Mouse (Mus musculus): ENCODE measurements at regions not wholly inside any gene's neighbourhood (a gene's known extent, or its start where the extent isn't known, plus 50 kb on each side); places are given as distances from the start of the nearest gene placed in this dataset.

- no peak for DNase-seq
Measured at GRCm38 (mm10) chr11:52551451-52551850, 155.2 kb downstream of the 9530068E07Rik start.

GRCm38 (mm10) chr11:52552860-52553259, 156.6 kb downstream of the 9530068E07Rik start:
- no peak for DNase-seq

DNA sequence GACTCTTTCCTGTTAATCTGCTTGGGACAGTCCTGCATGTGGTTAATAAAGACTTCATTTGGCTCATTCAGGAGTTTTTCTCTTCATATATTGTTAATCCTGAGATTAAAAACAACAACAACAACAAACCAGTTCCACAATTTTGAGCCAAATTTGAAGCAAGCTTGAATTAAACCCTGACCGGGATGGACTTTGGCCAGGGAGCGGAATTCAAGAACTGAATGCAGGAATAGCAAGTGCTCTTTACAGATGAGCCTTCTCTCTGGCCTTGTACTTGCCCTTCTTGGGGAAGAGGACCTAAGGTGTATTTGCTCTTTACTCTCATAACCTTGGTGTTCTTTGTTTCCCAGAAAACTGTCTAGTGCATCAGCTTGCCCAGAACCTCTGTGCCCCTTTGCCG, 161.6 kb downstream of the 9530068E07Rik start:
- DNase-seq: no peak

- DNase-seq: no peak
Measured at GRCm38 (mm10) chr11:52558782-52559181, 162.6 kb downstream of the 9530068E07Rik start.

- no peak for DNase-seq
Measured at GRCm38 (mm10) chr11:52561281-52561680, 165.1 kb downstream of the 9530068E07Rik start.

GRCm38 (mm10) chr11:52565457-52565856, 169.2 kb downstream of the 9530068E07Rik start:
- no peak for DNase-seq

DNA sequence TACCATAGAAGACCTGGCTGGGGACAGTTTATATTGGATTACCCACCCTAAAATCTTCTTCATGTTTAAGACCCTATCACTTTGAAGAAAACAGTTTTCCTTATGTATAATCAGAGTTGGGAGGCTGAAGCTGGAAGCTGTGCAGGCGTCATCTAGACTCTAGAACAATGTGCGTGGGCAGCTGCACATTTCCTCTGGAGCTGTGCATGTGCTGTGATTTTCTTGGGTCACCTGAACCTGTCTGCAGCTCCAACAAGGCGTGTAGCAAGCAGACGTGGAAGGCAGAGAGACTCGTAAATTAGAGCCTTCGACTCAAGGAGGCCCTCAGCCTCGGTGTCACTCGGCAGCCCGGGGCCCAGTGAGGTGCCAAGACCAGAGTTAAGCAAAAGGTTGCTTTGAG, 169.8 kb downstream of the 9530068E07Rik start:
- peak; percentile 9 for DNase-seq

GRCm38 (mm10) chr11:52567945-52568687, 171.9 kb downstream of the 9530068E07Rik start:
- peak; percentile 22 for DNase-seq

DNA sequence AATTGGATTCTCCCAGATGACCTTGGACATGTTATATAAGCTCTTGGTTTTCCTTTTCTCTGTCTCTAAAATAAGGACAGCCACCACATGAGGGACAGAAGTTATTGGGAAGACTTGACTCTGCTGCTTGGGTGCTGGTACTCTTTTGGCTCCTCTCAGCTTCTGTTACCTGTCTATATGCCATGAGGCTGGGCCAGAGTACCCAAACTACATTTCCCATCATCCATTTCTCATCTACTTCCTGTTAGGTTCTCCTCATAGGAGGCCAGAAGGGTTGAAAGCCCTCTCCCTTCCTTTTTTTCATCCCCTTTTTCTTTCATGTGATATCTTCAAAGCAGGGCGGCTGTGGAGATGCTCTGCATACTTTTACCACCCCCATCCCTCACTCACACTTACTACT, 172.6 kb downstream of the 9530068E07Rik start:
- no peak for DNase-seq

DNA sequence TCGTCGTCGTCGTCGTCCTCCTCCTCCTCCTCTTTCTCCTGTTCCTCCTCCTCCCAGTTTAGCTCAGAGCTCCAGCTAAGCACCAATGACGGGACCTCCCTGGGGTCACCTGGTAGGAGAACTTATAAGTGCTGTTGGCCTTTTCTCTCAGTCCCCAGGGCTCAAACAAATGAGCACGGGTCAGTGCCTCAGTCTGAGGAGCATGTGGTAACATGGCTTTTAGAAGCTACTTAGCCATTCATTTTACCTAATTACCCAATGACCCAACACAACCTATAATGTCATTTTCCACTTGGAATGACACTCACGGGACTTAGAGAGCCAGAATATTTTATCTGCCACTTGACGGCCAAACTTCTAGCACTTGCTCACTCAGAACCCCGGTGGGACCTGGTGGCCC, 173.5 kb downstream of the 9530068E07Rik start:
- no peak for DNase-seq

DNA sequence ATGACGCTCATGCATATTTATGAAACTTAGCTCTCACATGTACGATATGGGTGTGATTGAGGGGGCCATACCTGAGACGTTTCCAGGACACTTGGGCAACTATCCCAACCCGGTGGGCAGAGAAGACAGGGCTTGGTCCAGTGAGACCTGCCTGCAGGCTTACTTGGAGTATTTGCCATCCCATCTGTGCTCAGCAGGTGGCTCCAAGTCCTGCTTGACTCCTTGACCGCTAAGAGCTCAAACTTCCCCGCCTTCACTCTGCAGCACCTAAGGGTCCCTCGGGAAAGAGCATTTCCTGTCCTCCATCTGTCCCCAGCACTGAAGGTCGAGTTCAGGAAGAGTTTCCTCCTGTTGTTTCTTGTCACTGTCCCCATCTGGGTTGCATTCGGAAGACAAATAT, 182.2 kb downstream of the 9530068E07Rik start:
- DNase-seq: no peak

GRCm38 (mm10) chr11:52579764-52580377, 183.6 kb downstream of the 9530068E07Rik start:
- no peak for DNase-seq

- DNase-seq: peak; percentile 56
Measured at GRCm38 (mm10) chr11:52591596-52592180, 172.7 kb upstream of the Fstl4 start.

GRCm38 (mm10) chr11:52594092-52594491, 170.3 kb upstream of the Fstl4 start:
- no peak for DNase-seq

GRCm38 (mm10) chr11:52601196-52601595, 163.2 kb upstream of the Fstl4 start:
- no peak for DNase-seq

- DNase-seq: peak; percentile 78
Measured at GRCm38 (mm10) chr11:52602061-52602561, 162.3 kb upstream of the Fstl4 start.

- DNase-seq: no peak
Measured at GRCm38 (mm10) chr11:52602796-52603195, 161.6 kb upstream of the Fstl4 start.

- DNase-seq: no peak
Measured at GRCm38 (mm10) chr11:52610681-52611165, 153.7 kb upstream of the Fstl4 start.

GRCm38 (mm10) chr11:52615622-52616021, 148.8 kb upstream of the Fstl4 start:
- DNase-seq: no peak

- no peak for DNase-seq
Measured at GRCm38 (mm10) chr11:52618646-52619045, 145.8 kb upstream of the Fstl4 start.

DNA sequence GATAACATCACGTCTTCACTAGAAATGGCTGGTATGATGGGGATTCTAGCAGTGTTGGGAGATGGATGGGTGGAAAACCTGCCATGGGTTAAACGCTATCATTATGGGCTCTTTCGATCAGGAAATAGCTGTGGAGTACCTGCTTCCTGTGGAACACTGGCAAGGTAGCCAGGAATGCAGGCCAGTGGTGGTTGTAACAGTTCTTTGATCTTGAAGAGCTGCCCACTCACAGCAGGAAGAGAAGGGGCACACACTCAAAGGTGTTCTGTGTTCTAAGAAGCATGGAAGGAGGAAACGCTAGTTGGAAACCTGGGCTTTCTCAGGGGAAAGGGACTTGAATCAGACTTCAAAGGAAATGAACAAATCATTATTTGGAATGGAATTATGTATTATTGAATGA, 141.6 kb upstream of the Fstl4 start:
- no peak for DNase-seq

- DNase-seq: no peak
Measured at GRCm38 (mm10) chr11:52628875-52629274, 135.6 kb upstream of the Fstl4 start.

- no peak for DNase-seq
Measured at GRCm38 (mm10) chr11:52629776-52630175, 134.7 kb upstream of the Fstl4 start.

GRCm38 (mm10) chr11:52631579-52631978, 132.9 kb upstream of the Fstl4 start:
- no peak for DNase-seq

Measured in layer of hippocampus, adult 9-11 months (tissue).